Mouse (Mus musculus): Measurements from ENCODE around the gene Lgals9. TPM values are rescaled to one million over a fixed set of nuclear protein-coding genes. Genes with fewer than 3 reads are reported as not detected.

Lgals9 gene
- polyA plus RNA-seq (2012; rRNA removed), result 15.9 and 17.5 TPM in 2 replicates

GRCm38 (mm10) chr11:78984483-78985177, at the start of gene Lgals9:
Lgals9 (minus strand) TSS chr11:78984946.

GRCm38 (mm10) chr11:78920411-78920939, 64.3 kb downstream of the Lgals9 start, which contains the start of gene Nos2:
Nos2 (plus strand) TSS chr11:78920787.

Other genes starting within 250 kb of the Lgals9 start
- gene Ccnq, start 233.2 kb downstream of the Lgals9 start, polyA plus RNA-seq (2012; rRNA removed), result 36.0 and 36.8 TPM in 2 replicates
- 20.1 and 22.2 TPM in 2 replicates for gene Lyrm9, start 158.4 kb downstream of the Lgals9 start, polyA plus RNA-seq (2012; rRNA removed)
- 0.79 and 0.96 TPM in 2 replicates for gene Nos2, start 64.2 kb downstream of the Lgals9 start, polyA plus RNA-seq (2012; rRNA removed)
- gene Ksr1, start 161.5 kb upstream of the Lgals9 start, polyA plus RNA-seq (2012; rRNA removed), result 24.7 and 27.7 TPM in 2 replicates

Data from central nervous system, embryonic 18 days (tissue).